Mouse (Mus musculus) midbrain, embryonic 10.5 days (tissue): ENCODE results near the gene Syt17. TPM values are rescaled to one million over a fixed set of nuclear protein-coding genes. Genes with fewer than 3 reads are reported as not detected.

Experiments used
- DNase-seq: peaks from one replicate; pipeline ENCODE4 v3.0.0-alpha.2; 2017; ENCODE audit warnings: low spot score
- H3K27ac ChIP-seq: fragments of 300-500 bp; sonication (generic); replicated peaks from 2 replicates; pipeline ENCODE4 v1.5.1; 2016; ENCODE audit warnings: mild to moderate bottlenecking
- H3K27me3 ChIP-seq: fragments of 300-500 bp; sonication (generic); 2 replicates; pipeline ENCODE4 v1.6.1; 2016; ENCODE audit warnings: low read depth, mild to moderate bottlenecking; ENCODE audit not compliant: poor library complexity, severe bottlenecking
- H3K36me3 ChIP-seq: fragments of 300-500 bp; sonication (generic); 2 replicates; pipeline ENCODE4 v1.6.1; 2016; ENCODE audit warnings: mild to moderate bottlenecking, moderate library complexity
- H3K4me1 ChIP-seq: fragments of 300-500 bp; sonication (generic); 2 replicates; pipeline ENCODE4 v1.6.1; 2016
- H3K4me3 ChIP-seq: fragments of 300-500 bp; sonication (generic); 2 replicates; pipeline ENCODE4 v1.5.1; 2016; ENCODE audit warnings: mild to moderate bottlenecking, moderate library complexity
- H3K9me3 ChIP-seq: fragments of 300-500 bp; sonication (generic); replicated peaks from 2 replicates; pipeline ENCODE4 v1.6.1; 2016; ENCODE audit warnings: mild to moderate bottlenecking
- WGBS: fragments of 180-500 bp; shearing (Covaris S2); methylation state at CpG from one replicate; pipeline ENCODE4 v1.1.7; 2016; 5-methylcytosine and 5-hydroxymethylcytosine counted together
- polyA plus RNA-seq: library from polyadenylated mRNA; unstranded; fragments of >200 nt; fragmentation: Nextera tagmentation; extraction: Ambion mirVana; gene quantifications from 2 replicates; pipeline ENCODE4 v1.2.1, GENCODE M21; 2016

The Syt17 gene
- polyA plus RNA-seq, 1 experiment from 2014 or later = 2.0 TPM

GRCm38 (mm10) chr7:118481047-118481810 lies 33.2 kb upstream of the Syt17 start:
- Histone ChIP-seq H3K4me1 (peaks cover 14% of the 10 kb centered on the region; the same call in 1 of the 2 replicates), H3K36me3 (no peaks in the 10 kb centered on the region), H3K9me3 (no peaks in the 10 kb centered on the region), H3K27me3 (no peaks in the 10 kb centered on the region), H3K27ac (no peak overlapping the region), H3K4me3 (no peak overlapping the region)
- DNase-seq = no peak
- 87% methylated on average over 10 of the region's 10 CpGs for WGBS

- Histone ChIP-seq H3K4me3 (no peak overlapping the region), H3K27ac (no peak overlapping the region), H3K4me1 (peaks cover 16% of the 10 kb centered on the region; the same call in 1 of the 2 replicates), H3K9me3 (0 out of 2 replicates have a peak, but pooled peaks cover under 1% of the 10 kb centered on the region), H3K27me3 (no peaks in the 10 kb centered on the region), H3K36me3 (no peaks in the 10 kb centered on the region)
- 89% methylated on average over 9 of the region's 9 CpGs for WGBS
- DNase-seq = no peak
Observed at GRCm38 (mm10) chr7:118480160-118480709, 32.2 kb upstream of the Syt17 start.

GRCm38 (mm10) chr7:118478835-118479312 lies 30.9 kb upstream of the Syt17 start:
- Histone ChIP-seq H3K4me3 (no peak overlapping the region), H3K4me1 (peaks cover 16% of the 10 kb centered on the region; the same call in 1 of the 2 replicates), H3K27ac (no peak overlapping the region), H3K27me3 (no peaks in the 10 kb centered on the region), H3K36me3 (no peaks in the 10 kb centered on the region), H3K9me3 (0 out of 2 replicates have a peak, but pooled peaks cover 8% of the 10 kb centered on the region)
- DNase-seq = no peak
- 72% methylated on average over 3 of the region's 3 CpGs for WGBS

- Histone ChIP-seq H3K4me3 (no peak overlapping the region), H3K4me1 (peaks cover 16% of the 10 kb centered on the region; the same call in 1 of the 2 replicates)
- 73% methylated on average over 5 of the region's 5 CpGs for WGBS
Observed at GRCm38 (mm10) chr7:118476428-118476827, 28.4 kb upstream of the Syt17 start.

GRCm38 (mm10) chr7:118475008-118475705 lies 27.1 kb upstream of the Syt17 start:
- H3K36me3 ChIP-seq = no peaks in the 10 kb centered on the region

More at GRCm38 (mm10) chr7:118476428-118476827, 28.4 kb upstream of the Syt17 start:
- Histone ChIP-seq H3K9me3 (0 out of 2 replicates have a peak, but pooled peaks cover 8% of the 10 kb centered on the region), H3K27me3 (no peaks in the 10 kb centered on the region), H3K27ac (no peak overlapping the region), H3K36me3 (no peaks in the 10 kb centered on the region)
- no peak for DNase-seq

GRCm38 (mm10) chr7:118472886-118473285 lies 24.9 kb upstream of the Syt17 start:
- WGBS = 100% methylated on average over 1 of the region's 1 CpGs
- Histone ChIP-seq H3K4me3 (no peak overlapping the region), H3K27ac (no peak overlapping the region), H3K4me1 (peaks cover 12% of the 10 kb centered on the region; the same call in 1 of the 2 replicates), H3K9me3 (0 out of 2 replicates have a peak, but pooled peaks cover 8% of the 10 kb centered on the region), H3K36me3 (no peaks in the 10 kb centered on the region), H3K27me3 (no peaks in the 10 kb centered on the region)
- DNase-seq = no peak

More at GRCm38 (mm10) chr7:118475008-118475705, 27.1 kb upstream of the Syt17 start:
- 90% methylated on average over 7 of the region's 7 CpGs for WGBS
- Histone ChIP-seq H3K4me3 (no peak overlapping the region), H3K4me1 (peaks cover 16% of the 10 kb centered on the region; the same call in 1 of the 2 replicates), H3K27ac (no peak overlapping the region), H3K27me3 (no peaks in the 10 kb centered on the region), H3K9me3 (0 out of 2 replicates have a peak, but pooled peaks cover 8% of the 10 kb centered on the region)
- no peak for DNase-seq

- Histone ChIP-seq H3K4me1 (peaks cover 5% of the 10 kb centered on the region), H3K36me3 (no peaks in the 10 kb centered on the region), H3K4me3 (no peak overlapping the region), H3K27ac (no peak overlapping the region), H3K27me3 (no peaks in the 10 kb centered on the region), H3K9me3 (no peaks in the 10 kb centered on the region)
- WGBS = 91% methylated on average over 3 of the region's 3 CpGs
- DNase-seq = no peak
Observed at GRCm38 (mm10) chr7:118468060-118468459, 20.0 kb upstream of the Syt17 start.

GRCm38 (mm10) chr7:118464432-118464831 lies 16.4 kb upstream of the Syt17 start:
- H3K27me3 ChIP-seq = no peaks in the 10 kb centered on the region
- H3K9me3 ChIP-seq = no peaks in the 10 kb centered on the region
- WGBS = 83% methylated on average over 4 of the region's 4 CpGs
- no peaks in the 10 kb centered on the region for H3K36me3 ChIP-seq
- no peak overlapping the region for H3K27ac ChIP-seq
- DNase-seq = no peak
- H3K4me3 ChIP-seq = no peak overlapping the region
- H3K4me1 ChIP-seq = peaks cover 23% of the 10 kb centered on the region

GRCm38 (mm10) chr7:118462818-118463762 lies 15.1 kb upstream of the Syt17 start:
- no peak overlapping the region for H3K27ac ChIP-seq

GRCm38 (mm10) chr7:118461400-118462136 lies 13.5 kb upstream of the Syt17 start:
- H3K4me1 ChIP-seq = peaks cover 23% of the 10 kb centered on the region
- no peaks in the 10 kb centered on the region for H3K36me3 ChIP-seq
- no peaks in the 10 kb centered on the region for H3K9me3 ChIP-seq
- no peak overlapping the region for H3K4me3 ChIP-seq
- H3K27me3 ChIP-seq = no peaks in the 10 kb centered on the region
- DNase-seq = no peak
- no peak overlapping the region for H3K27ac ChIP-seq
- 72% methylated on average over 16 of the region's 16 CpGs for WGBS

More at GRCm38 (mm10) chr7:118462818-118463762, 15.1 kb upstream of the Syt17 start:
- WGBS = 59% methylated on average over 11 of the region's 11 CpGs
- peaks cover 23% of the 10 kb centered on the region for H3K4me1 ChIP-seq
- H3K27me3 ChIP-seq = no peaks in the 10 kb centered on the region
- H3K36me3 ChIP-seq = no peaks in the 10 kb centered on the region
- H3K9me3 ChIP-seq = no peaks in the 10 kb centered on the region
- no peak for DNase-seq
- H3K4me3 ChIP-seq = no peak overlapping the region

- Histone ChIP-seq H3K36me3 (no peaks in the 10 kb centered on the region), H3K4me3 (no peak overlapping the region), H3K4me1 (peaks cover 5% of the 10 kb centered on the region; the same call in 1 of the 2 replicates), H3K27ac (no peak overlapping the region), H3K27me3 (peaks cover 8% of the 10 kb centered on the region; the same call in 1 of the 2 replicates), H3K9me3 (no peaks in the 10 kb centered on the region)
- WGBS = 85% methylated on average over 4 of the region's 4 CpGs
- DNase-seq = no peak
Observed at GRCm38 (mm10) chr7:118453722-118454121, 5.7 kb upstream of the Syt17 start.
